Mouse (Mus musculus): Measurements from ENCODE around the gene Rnf144b.
A peak's percentile ranks its signal among the peaks of the same experiment; 100 is the strongest.

Gene Rnf144b

DNA sequence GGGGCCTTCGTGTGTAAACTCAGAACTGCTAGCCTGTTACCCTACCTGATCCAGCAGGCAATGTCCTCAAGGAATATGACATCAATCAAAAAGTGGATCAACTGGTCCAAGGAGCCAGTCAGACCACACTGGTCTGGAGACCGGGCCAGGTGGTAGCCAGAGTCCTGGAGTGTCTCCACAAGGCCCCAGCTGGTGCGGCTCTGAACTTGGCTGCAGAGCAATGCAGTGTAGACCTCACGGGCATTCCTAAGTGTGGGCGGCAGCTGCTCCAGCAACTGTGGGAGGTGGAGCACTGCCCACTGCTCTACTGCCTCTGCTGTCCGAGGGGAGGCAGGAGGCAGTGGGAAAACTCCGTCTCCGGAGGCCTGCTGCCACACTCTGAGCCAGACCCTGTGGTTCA, 55.7 kb downstream of the Rnf144b start:
- no peak for DNase-seq (ENCODE audit: low spot score in 2 of 2)

DNA sequence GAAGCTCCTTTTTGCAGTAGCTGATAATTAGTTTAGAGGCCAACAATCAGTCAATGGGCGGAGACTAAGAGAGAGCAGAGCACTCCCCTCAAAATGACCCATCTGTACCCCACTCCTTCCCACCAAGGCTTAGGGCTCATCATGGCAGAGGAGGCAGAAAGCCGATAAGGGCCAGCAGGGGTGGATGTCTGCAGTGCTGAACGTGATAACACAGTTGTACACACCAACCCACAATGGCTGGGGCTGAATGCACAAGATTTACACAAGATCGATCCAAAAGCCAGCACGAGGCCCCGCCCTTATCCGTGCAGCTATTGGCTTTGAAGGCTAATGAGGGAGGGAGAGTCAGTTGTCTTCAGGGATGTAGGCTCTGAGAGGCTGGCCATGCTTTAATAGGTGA, 58.3 kb downstream of the Rnf144b start:
- DNase-seq (ENCODE audit: low spot score in 2 of 2), result no peak

DNA sequence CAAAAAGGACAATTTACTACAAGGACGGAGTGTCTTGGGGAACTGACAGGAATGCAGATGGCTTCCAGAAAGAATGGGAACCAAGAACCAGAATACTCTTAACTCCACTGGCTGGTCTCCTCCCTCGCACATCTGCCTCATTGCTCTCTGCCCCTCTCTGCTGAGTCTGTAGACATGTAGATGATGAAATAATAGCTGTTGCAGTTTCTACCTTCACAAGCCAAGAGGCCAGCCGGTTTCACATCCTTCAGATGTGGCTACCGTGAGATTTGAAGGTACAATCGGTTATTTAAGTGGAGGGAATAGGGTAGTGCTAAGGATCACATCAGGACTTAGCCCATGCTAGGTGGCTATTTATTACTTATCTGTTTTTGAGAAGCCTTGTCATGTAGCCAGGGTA, 59.9 kb downstream of the Rnf144b start:
- DNase-seq (ENCODE audit: low spot score in 2 of 2), result no peak

DNA sequence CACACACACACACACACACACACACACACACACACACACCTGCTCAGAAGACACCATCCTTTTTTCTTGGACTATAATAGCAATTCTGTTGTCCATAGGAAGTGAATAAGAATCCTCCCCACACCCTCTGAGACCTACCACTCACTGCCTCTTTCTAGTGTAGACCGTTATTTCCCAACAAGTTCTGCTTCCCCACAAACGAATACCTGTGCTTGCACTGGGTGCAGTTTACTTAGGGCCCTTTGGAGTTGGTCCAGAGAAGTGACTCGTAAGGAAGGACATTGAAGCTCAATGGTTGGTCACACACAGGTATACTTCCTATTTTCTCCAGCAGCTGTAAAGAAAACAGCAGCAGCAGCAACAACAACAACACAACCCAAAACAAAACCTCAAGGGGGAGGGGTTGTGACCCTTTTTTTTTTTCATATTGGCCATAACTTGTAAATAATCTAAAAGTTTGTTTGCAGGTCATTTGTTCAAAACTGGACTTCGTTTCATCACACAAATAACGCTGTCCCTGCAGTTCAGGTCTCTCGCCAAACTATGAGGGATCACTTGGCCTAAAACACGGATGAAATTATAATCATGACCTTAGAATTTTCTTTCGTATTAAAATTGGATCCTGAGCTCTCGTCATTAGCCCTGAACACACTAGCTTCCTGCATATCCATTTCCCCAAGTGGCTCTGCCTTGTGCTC, 60.7 kb downstream of the Rnf144b start:
- DNase-seq (ENCODE audit: low spot score in 2 of 2), result no peak

- no peak for DNase-seq (ENCODE audit: low spot score in 2 of 2)
Observed at GRCm38 (mm10) chr13:47183771-47184170, 61.3 kb downstream of the Rnf144b start.

DNA sequence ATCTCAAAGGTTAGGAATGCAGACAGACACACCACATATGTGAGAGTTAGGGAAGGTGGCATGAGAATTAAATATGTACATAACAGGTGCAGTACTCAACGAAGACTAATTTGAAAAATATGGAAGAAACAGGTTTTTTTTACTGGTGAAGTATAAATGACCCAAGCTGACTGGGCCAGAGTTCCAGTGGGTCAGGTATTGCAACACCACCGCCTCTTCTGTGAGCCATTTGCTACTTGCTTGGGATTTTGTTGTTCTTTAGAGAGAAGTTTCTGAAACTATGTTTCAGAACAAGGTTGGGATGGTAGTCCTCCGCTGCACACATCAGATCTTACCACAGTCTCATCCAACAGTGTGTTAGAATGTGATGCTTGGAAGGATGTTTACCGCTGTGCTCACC, 65.4 kb downstream of the Rnf144b start:
- DNase-seq (ENCODE audit: low spot score in 2 of 2), result no peak

DNA sequence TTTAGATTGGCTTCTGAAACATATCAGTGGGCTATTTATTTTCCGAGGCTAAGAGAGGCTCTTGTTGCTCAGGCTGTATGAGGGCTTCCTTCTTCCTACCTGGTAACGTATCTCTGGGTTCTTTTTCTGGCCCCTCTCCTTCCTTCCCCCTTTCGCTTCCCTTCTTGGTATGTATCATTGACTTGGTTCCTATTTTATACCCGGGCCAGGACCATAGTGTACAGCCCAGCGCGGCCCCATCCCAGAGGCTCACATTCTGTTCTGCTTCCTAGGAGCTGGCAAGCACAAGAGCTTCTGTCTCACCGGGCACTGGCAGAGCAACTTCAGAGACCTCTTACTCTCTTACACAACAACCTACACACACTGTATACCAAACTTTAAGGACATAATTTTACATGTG, 67.5 kb downstream of the Rnf144b start:
- DNase-seq (ENCODE audit: low spot score in 2 of 2), result no peak

DNA sequence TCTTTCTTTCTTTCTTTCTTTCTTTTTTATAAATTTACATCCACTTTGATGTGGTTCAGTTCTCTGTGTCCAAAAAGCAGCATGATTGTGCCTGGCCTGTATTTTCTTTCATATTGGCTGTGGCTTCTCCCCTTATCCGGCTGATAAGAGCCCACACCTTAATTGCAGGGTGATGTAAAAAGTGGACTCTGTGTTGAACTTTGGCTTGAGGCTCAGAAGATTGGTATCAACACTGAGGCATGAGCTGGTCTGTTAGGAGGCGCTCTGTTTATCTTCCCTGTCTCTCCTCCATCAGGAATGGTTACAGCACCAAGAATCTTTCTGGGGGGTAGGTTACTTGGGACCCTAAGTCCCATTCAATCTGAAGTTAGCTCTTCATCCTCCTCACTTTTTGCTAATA, 69.7 kb downstream of the Rnf144b start:
- DNase-seq (ENCODE audit: low spot score in 2 of 2), result no peak

DNA sequence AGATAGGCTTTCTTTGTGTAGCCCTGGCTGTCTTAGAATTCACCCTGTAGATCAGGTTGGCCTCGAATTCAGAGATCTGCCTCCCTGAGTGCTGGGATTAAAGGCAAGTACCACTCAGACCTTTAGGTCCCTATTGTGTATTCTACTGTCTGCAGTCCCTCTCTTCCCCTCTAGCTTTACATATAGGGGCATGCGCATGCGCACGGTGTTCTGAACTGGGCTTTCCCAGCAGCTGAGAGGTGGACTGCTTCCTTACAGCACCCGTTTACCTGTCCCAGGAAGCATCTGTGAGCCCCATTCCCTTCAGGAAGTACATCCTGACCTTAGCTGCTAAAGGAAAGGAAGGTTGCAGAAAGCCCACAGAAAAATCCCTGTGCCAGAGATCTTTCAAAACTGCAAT, 70.3 kb downstream of the Rnf144b start:
- DNase-seq (ENCODE audit: low spot score in 2 of 2), result no peak

GRCm38 (mm10) chr13:47193326-47194153, 71.1 kb downstream of the Rnf144b start:
- DNase-seq (ENCODE audit: low spot score in 2 of 2), result peak; percentile 29 to 61

GRCm38 (mm10) chr13:47194695-47195094, 72.2 kb downstream of the Rnf144b start:
- no peak for DNase-seq (ENCODE audit: low spot score in 2 of 2)

GRCm38 (mm10) chr13:47195491-47195890, 73.0 kb downstream of the Rnf144b start:
- DNase-seq (ENCODE audit: low spot score in 2 of 2), result no peak

- DNase-seq (ENCODE audit: low spot score in 2 of 2), result no peak
Observed at GRCm38 (mm10) chr13:47200011-47200670, 77.7 kb downstream of the Rnf144b start.

- DNase-seq (ENCODE audit: low spot score in 2 of 2), result no peak
Observed at GRCm38 (mm10) chr13:47201962-47202624, 79.6 kb downstream of the Rnf144b start.

- no peak for DNase-seq (ENCODE audit: low spot score in 2 of 2)
Observed at GRCm38 (mm10) chr13:47210496-47210895, 88.0 kb downstream of the Rnf144b start.

GRCm38 (mm10) chr13:47210992-47211391, 88.5 kb downstream of the Rnf144b start:
- DNase-seq (ENCODE audit: low spot score in 2 of 2), result no peak

GRCm38 (mm10) chr13:47211581-47211980, 89.1 kb downstream of the Rnf144b start:
- DNase-seq (ENCODE audit: low spot score in 2 of 2), result no peak

DNA sequence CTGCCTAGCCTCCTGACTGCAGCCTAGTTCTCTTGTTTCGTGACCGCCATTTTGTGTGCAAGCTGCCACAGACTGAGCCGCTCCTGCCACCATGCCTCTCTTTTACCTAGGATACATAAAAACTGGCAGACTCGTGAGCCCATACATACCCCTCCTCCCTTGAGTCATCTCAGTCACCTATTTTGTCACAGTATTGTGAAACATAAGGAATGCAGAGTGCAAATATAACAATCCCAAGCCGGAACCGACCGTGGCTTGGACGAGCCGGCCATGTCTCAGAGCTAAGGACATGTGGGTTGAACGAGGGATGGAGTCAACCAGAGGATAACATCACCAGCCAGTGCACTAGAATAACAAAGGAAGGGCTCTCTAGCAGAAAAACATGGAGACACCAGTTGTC, 91.4 kb downstream of the Rnf144b start:
- no peak for DNase-seq (ENCODE audit: low spot score in 2 of 2)

- DNase-seq (ENCODE audit: low spot score in 2 of 2), result no peak
Observed at GRCm38 (mm10) chr13:47214895-47215294, 92.4 kb downstream of the Rnf144b start.

DNA sequence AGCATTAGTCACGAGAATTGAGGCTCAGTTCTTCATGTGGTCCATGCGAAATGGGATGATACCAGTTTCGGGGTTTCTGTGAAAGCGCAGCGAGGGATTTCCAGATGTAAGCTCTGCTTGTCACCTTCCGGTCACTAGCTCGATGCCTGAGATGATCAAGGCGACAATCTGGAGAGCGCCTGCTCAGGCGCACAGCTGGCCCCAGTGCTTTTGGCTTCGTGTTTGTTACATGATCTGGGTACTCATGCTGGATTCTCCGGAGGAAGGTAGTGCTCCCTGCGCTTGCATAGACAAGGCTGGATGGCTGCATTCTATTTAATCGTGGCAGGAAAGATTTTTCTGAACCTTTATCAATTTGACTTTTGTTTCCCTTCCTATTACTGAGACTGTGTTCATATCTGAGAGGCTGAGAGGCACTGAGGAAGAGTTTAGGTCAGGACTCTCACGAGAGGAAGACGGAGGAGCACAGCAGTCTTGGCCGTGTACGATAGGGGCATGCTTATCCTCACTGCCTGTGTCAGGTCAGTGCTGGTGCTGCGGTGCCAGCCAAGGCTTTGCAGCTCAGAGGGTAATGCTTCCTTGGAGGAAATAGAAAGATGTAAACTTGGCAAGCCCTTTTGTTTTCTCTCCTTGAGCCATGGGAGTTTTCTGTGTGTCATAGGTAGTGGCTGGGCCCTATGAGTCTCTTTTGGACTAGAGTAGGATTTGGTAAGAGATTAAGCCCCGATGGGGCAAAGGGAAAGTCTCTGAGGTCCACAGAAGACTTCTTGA, 93.5 kb downstream of the Rnf144b start:
- no peak for DNase-seq (ENCODE audit: low spot score in 2 of 2)

- DNase-seq (ENCODE audit: low spot score in 2 of 2), result no peak
Observed at GRCm38 (mm10) chr13:47217107-47217571, 94.7 kb downstream of the Rnf144b start.
